In genomic region chr4:66276096-66276495, GRCm38 (mm10) we compare ENCODE assay signal across 24 mouse cellular contexts.
DNase-seq lines count a peak whose midpoint lies in the region; ATAC-seq and TF ChIP-seq lines count a peak whose summit lies in the region.
"Had no signal": no experiment of that assay in that cellular context is flagged by ENCODE, and none has a peak within 500 bp of the region (broad histone marks: within the 10 kb centered on the region; RNA-seq: fewer than 3 reads in every experiment).

No protein-coding gene starts in this region.

- H3K4me1 ChIP-seq in midbrain, embryonic 14.5 days (ENCODE audit: control insufficient read depth, insufficient read depth, low read length): 0 out of 2 replicates have a peak, but pooled peaks cover 4% of the 10 kb centered on the region
- H3K4me1 ChIP-seq in midbrain, embryonic 10.5 days: no peaks in the 10 kb centered on the region
- no peaks in the 10 kb centered on the region for H3K4me1 ChIP-seq in heart, embryonic 11.5 days (ENCODE audit: control insufficient read depth, insufficient read depth, low read length)
- no peaks in the 10 kb centered on the region for H3K4me1 ChIP-seq in intestine, postnatal 0 days (replicated peaks; ENCODE audit: control insufficient read depth, insufficient read depth, low read length)
- H3K4me1 ChIP-seq: forebrain, embryonic 13.5 days; forebrain, embryonic 15.5 days had no signal

- H3K4me2 ChIP-seq in midbrain, embryonic 14.5 days (ENCODE audit: low read length): no peak overlapping the region
- no peak overlapping the region for H3K4me2 ChIP-seq in heart, embryonic 11.5 days
- no peak overlapping the region for H3K4me2 ChIP-seq in intestine, postnatal 0 days (replicated peaks; ENCODE audit: low read depth)
- H3K4me2 ChIP-seq: embryonic facial prominence, embryonic 12.5 days; forebrain, embryonic 13.5 days; forebrain, embryonic 15.5 days had no signal

- intact Hi-C loops in left cerebral cortex, postnatal 4 days (cut with DNase I): no loop called here

- DNase-seq in left cerebral cortex, postnatal 4 days: peak; percentile 31
- no peak for DNase-seq in left cerebral cortex, adult 9 months (ENCODE audit: low spot score in 2 of 2)
- DNase-seq in midbrain, embryonic 14.5 days: peak; percentile 17
- DNase-seq in midbrain, embryonic 10.5 days (ENCODE audit: low spot score): no peak
- DNase-seq in Muller cell, postnatal 12 days (ENCODE audit: inconsistent ontology term): peak; percentile 84
- peak; percentile 81 for DNase-seq in retina, postnatal 1 day
- DNase-seq: adrenal gland, adult 2 months; adrenal gland, postnatal 10 days; adrenal gland, postnatal 25 days; B cell, adult 2 months; cerebellum, adult 11 months; cerebellum, adult 18-20 months; cerebellum, adult 8-10 months; cerebellum, adult 9-11 months; forebrain, postnatal 0 days had no signal

- H3K27ac ChIP-seq in midbrain, embryonic 14.5 days (replicated peaks; ENCODE audit: low read depth, low read length): no peak overlapping the region
- H3K27ac ChIP-seq in midbrain, embryonic 10.5 days (replicated peaks): no peak overlapping the region
- H3K27ac ChIP-seq in heart, embryonic 11.5 days (ENCODE audit: low read depth, low read length): no peak overlapping the region
- no peak overlapping the region for H3K27ac ChIP-seq in intestine, postnatal 0 days (ENCODE audit: low read depth, low read length)
- H3K27ac ChIP-seq: embryonic facial prominence, embryonic 10.5 days; embryonic facial prominence, embryonic 12.5 days; forebrain, embryonic 13.5 days; forebrain, embryonic 15.5 days had no signal

- no peak for TF ChIP-seq CTCF in intestine, postnatal 0 days (IDR thresholded peaks at IDR 0.05; ENCODE audit: low read depth)

- H3K9me3 ChIP-seq in midbrain, embryonic 14.5 days (ENCODE audit: control insufficient read depth, low read length): no peaks in the 10 kb centered on the region
- no peaks in the 10 kb centered on the region for H3K9me3 ChIP-seq in midbrain, embryonic 10.5 days (replicated peaks)
- no peaks in the 10 kb centered on the region for H3K9me3 ChIP-seq in heart, embryonic 11.5 days (replicated peaks; ENCODE audit: control insufficient read depth, low read length)
- no peaks in the 10 kb centered on the region for H3K9me3 ChIP-seq in intestine, postnatal 0 days (ENCODE audit: control insufficient read depth)
- H3K9me3 ChIP-seq: embryonic facial prominence, embryonic 10.5 days; embryonic facial prominence, embryonic 12.5 days; forebrain, embryonic 13.5 days; forebrain, embryonic 15.5 days had no signal

- no peak for ATAC-seq in midbrain, embryonic 14.5 days (ENCODE audit: low FRiP score, low TSS enrichment)
- no peak for ATAC-seq in heart, embryonic 11.5 days (replicated peaks; ENCODE audit: insufficient number of reproducible peaks, low FRiP score, low TSS enrichment)
- ATAC-seq in intestine, postnatal 0 days: no peak
- ATAC-seq: CD4-positive, CD25-positive, alpha-beta regulatory T cell, adult 4 months; forebrain, embryonic 13.5 days; forebrain, embryonic 15.5 days; forebrain, postnatal 0 days had no signal

- 58% methylated on average over 4 of the region's 4 CpGs for WGBS in midbrain, embryonic 14.5 days
- 74% methylated on average over 4 of the region's 4 CpGs for WGBS in midbrain, embryonic 10.5 days
- 51% methylated on average over 4 of the region's 4 CpGs for WGBS in heart, embryonic 11.5 days (ENCODE audit: insufficient replicate concordance)
- 64% methylated on average over 4 of the region's 4 CpGs for WGBS in intestine, postnatal 0 days

- H3K9ac ChIP-seq in midbrain, embryonic 14.5 days (replicated peaks; ENCODE audit: low read length): no peak overlapping the region
- no peak overlapping the region for H3K9ac ChIP-seq in heart, embryonic 11.5 days (ENCODE audit: low read depth, low read length)
- H3K9ac ChIP-seq in intestine, postnatal 0 days (ENCODE audit: low read depth, low read length): no peak overlapping the region
- H3K9ac ChIP-seq: embryonic facial prominence, embryonic 12.5 days; forebrain, embryonic 13.5 days; forebrain, embryonic 15.5 days; forebrain, postnatal 0 days had no signal

- H3K4me3 ChIP-seq in midbrain, embryonic 14.5 days (replicated peaks; ENCODE audit: low read depth, low read length): no peak overlapping the region
- no peak overlapping the region for H3K4me3 ChIP-seq in midbrain, embryonic 10.5 days
- no peak overlapping the region for H3K4me3 ChIP-seq in heart, embryonic 11.5 days (ENCODE audit: low read depth, low read length)
- H3K4me3 ChIP-seq in intestine, postnatal 0 days (ENCODE audit: low read depth, low read length): no peak overlapping the region
- H3K4me3 ChIP-seq: embryonic facial prominence, embryonic 10.5 days; embryonic facial prominence, embryonic 12.5 days; forebrain, embryonic 13.5 days; forebrain, embryonic 15.5 days had no signal

- no peaks in the 10 kb centered on the region for H3K27me3 ChIP-seq in midbrain, embryonic 14.5 days (ENCODE audit: control insufficient read depth, insufficient read depth, low read length)
- no peaks in the 10 kb centered on the region for H3K27me3 ChIP-seq in midbrain, embryonic 10.5 days (ENCODE audit: low read depth, poor library complexity, severe bottlenecking)
- H3K27me3 ChIP-seq in heart, embryonic 11.5 days (ENCODE audit: control insufficient read depth, insufficient read depth, low read length): no peaks in the 10 kb centered on the region
- H3K27me3 ChIP-seq in intestine, postnatal 0 days (replicated peaks; ENCODE audit: control insufficient read depth, insufficient read depth, low read length): no peaks in the 10 kb centered on the region
- H3K27me3 ChIP-seq: CH12.LX; embryonic facial prominence, embryonic 12.5 days; forebrain, embryonic 13.5 days; forebrain, embryonic 15.5 days had no signal

- H3K36me3 ChIP-seq in midbrain, embryonic 14.5 days (ENCODE audit: control insufficient read depth, insufficient read depth, low read length): no peaks in the 10 kb centered on the region
- H3K36me3 ChIP-seq in midbrain, embryonic 10.5 days: no peaks in the 10 kb centered on the region
- no peaks in the 10 kb centered on the region for H3K36me3 ChIP-seq in heart, embryonic 11.5 days (ENCODE audit: control insufficient read depth, insufficient read depth, low read length)
- H3K36me3 ChIP-seq in intestine, postnatal 0 days (ENCODE audit: control insufficient read depth, insufficient read depth): no peaks in the 10 kb centered on the region
- H3K36me3 ChIP-seq: embryonic facial prominence, embryonic 10.5 days; embryonic facial prominence, embryonic 12.5 days; forebrain, embryonic 15.5 days; G1E had no signal

Comparison
In these comparisons a context has a peak if more than half of its experiments do, and no peak if none do; other contexts are left out.
1. DNase-seq: peak in left cerebral cortex, postnatal 4 days (single experiment), midbrain, embryonic 14.5 days (single experiment), Muller cell, postnatal 12 days (single experiment) and retina, postnatal 1 day (single experiment); none in left cerebral cortex, adult 9 months (0 of 2) and midbrain, embryonic 10.5 days (single experiment).